Mouse (Mus musculus) gastrocnemius, adult 18-20 months (tissue): ENCODE results near the gene Olfr115. TPM values are rescaled to one million over a fixed set of nuclear protein-coding genes. Genes with fewer than 3 reads are reported as not detected.
A peak's percentile ranks its signal among the peaks of the same experiment; 100 is the strongest.

Experiments used
- DNase-seq: peaks from one replicate; pipeline ENCODE4 v3.0.0; 2021; ENCODE audit warnings: low spot score
- long read RNA-seq, 2 experiments: library from polyadenylated mRNA; stranded (forward); transcript quantifications; one replicate each; pipeline ENCODE4 v2.0.0; 2021
- total RNA-seq, 2 experiments: library from RNA; stranded (reverse); gene quantifications; 2 replicates each; pipeline ENCODE4 v1.2.3; 2021

Olfr115 gene
- total RNA-seq = not detected
- long read RNA-seq, experiment 1 = 0 reads
- long read RNA-seq, experiment 2 = 0 reads

DNA sequence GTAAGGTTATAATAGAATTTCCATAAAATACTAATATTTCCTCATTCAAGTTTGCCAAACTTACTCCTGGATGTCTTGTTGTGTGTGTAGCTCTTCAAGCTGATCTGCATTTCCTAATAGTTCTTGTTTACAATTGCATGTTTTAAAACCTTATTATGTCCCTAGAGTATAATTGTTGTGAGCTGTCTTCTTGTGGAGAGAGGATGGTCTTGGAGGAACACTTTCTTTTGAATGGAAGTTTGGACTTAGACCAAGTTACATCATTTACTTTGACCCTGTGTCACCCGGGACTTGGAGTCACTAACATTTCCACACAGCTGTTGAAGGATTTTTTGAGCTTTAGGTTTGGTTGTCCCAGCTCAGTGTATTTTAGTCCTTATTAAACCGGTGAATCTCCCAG lies at the start of gene Olfr115, which contains the start of gene Olfr116:
Olfr115 (minus strand) TSS at position 101 of the 400 bp plus-strand sequence.
Olfr116 (minus strand) TSS at position 191 of the 400 bp plus-strand sequence.
- peak; percentile 4 for DNase-seq

GRCm38 (mm10) chr17:37666688-37667087 lies 39.8 kb upstream of the Olfr115 start, which contains the start of gene Olfr118:
Gene Olfr118, plus strand, starts transcription at chr17:37666988.
- DNase-seq = no peak

- DNase-seq = no peak
These were observed 36.8 kb upstream of the Olfr115 start, which contains the start of gene Olfr117 for GRCm38 (mm10) chr17:37663682-37664081. Gene Olfr117, minus strand, starts transcription at chr17:37663782.

- DNase-seq = no peak
These were observed 34.3 kb downstream of the Olfr115 start, which contains the start of gene Olfr114 for GRCm38 (mm10) chr17:37592643-37593042. Gene Olfr114, minus strand, starts transcription at chr17:37592743.

DNA sequence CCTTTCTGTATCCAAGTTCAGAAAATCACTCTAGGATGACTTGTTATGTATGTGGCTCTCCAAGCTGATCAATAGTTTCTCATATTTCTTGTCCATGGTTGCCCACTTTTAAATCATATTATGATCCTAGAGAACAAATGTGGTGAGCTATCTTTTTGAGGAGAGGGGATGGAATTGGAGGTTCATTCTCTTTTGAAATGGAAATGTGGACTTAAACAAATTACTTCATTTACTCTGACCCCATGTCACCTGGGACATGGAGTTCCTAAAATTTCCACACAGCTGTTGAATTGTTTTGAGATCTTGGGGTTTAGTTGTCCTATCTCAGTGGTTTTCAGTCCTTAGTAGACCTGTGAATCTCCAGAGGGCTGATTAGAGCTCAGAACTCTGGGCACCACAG lies 49.3 kb downstream of the Olfr115 start, which contains the start of gene Olfr113:
Olfr113 (minus strand) TSS at position 101 of the 400 bp plus-strand sequence.
- DNase-seq = no peak

DNA sequence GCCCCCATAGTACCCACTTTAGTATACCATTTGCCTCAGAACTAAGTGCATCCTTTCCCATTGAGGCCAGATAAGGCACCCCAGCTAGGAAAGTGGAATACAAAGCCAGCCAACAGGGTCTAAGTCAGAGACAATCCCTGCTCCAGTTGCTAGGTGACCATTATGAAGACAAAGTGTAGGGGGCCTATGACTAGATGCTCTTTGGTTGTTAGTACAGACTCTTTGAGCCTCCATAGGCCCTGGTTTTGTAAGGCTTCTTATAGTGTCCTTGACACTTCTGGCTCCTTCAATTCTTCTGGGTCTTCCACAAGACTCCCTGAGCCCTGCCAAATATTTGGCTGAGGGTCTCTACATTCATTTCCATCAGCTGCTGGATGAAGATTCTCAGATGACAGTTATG lies 57.6 kb downstream of the Olfr115 start, which contains the start of gene Olfr112:
Olfr112 (minus strand) TSS at position 101 of the 400 bp plus-strand sequence.
- no peak for DNase-seq

Other genes starting within 250 kb of the Olfr115 start
- gene Olfr105-ps, start 248.1 kb downstream of the Olfr115 start, total RNA-seq = not detected
- not detected for gene Olfr106-ps, start 236.7 kb downstream of the Olfr115 start, total RNA-seq
- gene Olfr107, start 227.9 kb downstream of the Olfr115 start, total RNA-seq = not detected
- not detected for gene Olfr108, start 181.6 kb downstream of the Olfr115 start, total RNA-seq
- not detected for gene Olfr109, start 168.2 kb downstream of the Olfr115 start, total RNA-seq
- gene H2-M2, start 143.6 kb downstream of the Olfr115 start, total RNA-seq = not detected
- gene Olfr110, start 134.6 kb downstream of the Olfr115 start, total RNA-seq = not detected
- not detected for gene Olfr111, start 119.1 kb downstream of the Olfr115 start, total RNA-seq
- not detected for gene Olfr112, start 57.7 kb downstream of the Olfr115 start, total RNA-seq
- gene Olfr113, start 49.4 kb downstream of the Olfr115 start, total RNA-seq = not detected
- gene Olfr114, start 34.4 kb downstream of the Olfr115 start, total RNA-seq = not detected
- not detected for gene Olfr116, start 90 bp upstream of the Olfr115 start, total RNA-seq
- gene Olfr117, start 36.7 kb upstream of the Olfr115 start, total RNA-seq = not detected
- not detected for gene Olfr118, start 39.9 kb upstream of the Olfr115 start, total RNA-seq
- not detected for gene Olfr119, start 69.5 kb upstream of the Olfr115 start, total RNA-seq
- gene Olfr120, start 94.7 kb upstream of the Olfr115 start, total RNA-seq = not detected
- gene Olfr121, start 121.7 kb upstream of the Olfr115 start, total RNA-seq = not detected
- not detected for gene Olfr122, start 141.5 kb upstream of the Olfr115 start, total RNA-seq
- gene Olfr123, start 166.4 kb upstream of the Olfr115 start, total RNA-seq = not detected
- not detected for gene Olfr124, start 172.8 kb upstream of the Olfr115 start, total RNA-seq
- gene Olfr125, start 205.8 kb upstream of the Olfr115 start, total RNA-seq = not detected
- not detected for gene Olfr126, start 220.4 kb upstream of the Olfr115 start, total RNA-seq